Mouse (Mus musculus) E14TG2a.4 (cell line): ENCODE data around the gene Matn1.

Source experiments
- CTCF ChIP-seq: conservative IDR thresholded peaks from 2 replicates; pipeline ENCODE4 v1.5.1; 2014; ENCODE audit warnings: low read length
- POU5F1 ChIP-seq: IDR thresholded peaks from 2 replicates; pipeline ENCODE4 v1.6.1; 2014; ENCODE audit warnings: low read length, borderline replicate concordance

- TF ChIP-seq CTCF (no peak), POU5F1 (no peak)
Observed at GRCm38 (mm10) chr4:130909167-130909874, 34.9 kb upstream of the Matn1 start.
